Mouse (Mus musculus): ENCODE measurements around the gene Sh3bp5l. TPM values are rescaled to one million over a fixed set of nuclear protein-coding genes. Genes with fewer than 3 reads are reported as not detected.

The Sh3bp5l gene
- polyA plus RNA-seq, 1 experiment from 2014 or later: 33.6 TPM

- Histone ChIP-seq H3K36me3 (ENCODE audit: control insufficient read depth, insufficient read depth, low read length) (no peaks in the 10 kb centered on the region), H3K27me3 (ENCODE audit: control insufficient read depth, insufficient read depth, low read length) (no peaks in the 10 kb centered on the region), H3K4me2 (replicated peaks; ENCODE audit: low read depth) (no peak overlapping the region), H3K9ac (ENCODE audit: low read length) (no peak overlapping the region), H3K4me3 (ENCODE audit: low read depth, low read length) (no peak overlapping the region), H3K27ac (replicated peaks) (no peak overlapping the region), H3K4me1 (replicated peaks; ENCODE audit: control insufficient read depth, insufficient read depth) (no peaks in the 10 kb centered on the region), H3K9me3 (ENCODE audit: control insufficient read depth, low read length) (no peaks in the 10 kb centered on the region)
- 49% methylated on average over 4 of the region's 4 CpGs for WGBS
- ATAC-seq (ENCODE audit: low FRiP score, low TSS enrichment): 0 out of 2 replicates have a peak, but pooled peaks have one; percentile 51
- TF ChIP-seq CTCF (IDR thresholded peaks at IDR 0.05; ENCODE audit: low read depth): no peak
- TF ChIP-seq EP300 (optimal IDR thresholded peaks at IDR 0.05): no peak
- no peak for DNase-seq (ENCODE audit: low spot score)
Measured at GRCm38 (mm10) chr11:58292791-58293190, 37.7 kb upstream of the Sh3bp5l start.

GRCm38 (mm10) chr11:58297396-58297795 lies 33.1 kb upstream of the Sh3bp5l start:
- Histone ChIP-seq H3K9ac (ENCODE audit: low read length) (no peak overlapping the region), H3K27me3 (ENCODE audit: control insufficient read depth, insufficient read depth, low read length) (no peaks in the 10 kb centered on the region), H3K4me3 (ENCODE audit: low read depth, low read length) (no peak overlapping the region), H3K27ac (replicated peaks) (no peak overlapping the region), H3K4me1 (replicated peaks; ENCODE audit: control insufficient read depth, insufficient read depth) (no peaks in the 10 kb centered on the region), H3K9me3 (ENCODE audit: control insufficient read depth, low read length) (no peaks in the 10 kb centered on the region), H3K4me2 (replicated peaks; ENCODE audit: low read depth) (no peak overlapping the region), H3K36me3 (ENCODE audit: control insufficient read depth, insufficient read depth, low read length) (no peaks in the 10 kb centered on the region)
- no peak for ATAC-seq (ENCODE audit: low FRiP score, low TSS enrichment)
- 87% methylated on average over 6 of the region's 6 CpGs for WGBS
- no peak for DNase-seq (ENCODE audit: low spot score)
- TF ChIP-seq EP300 (optimal IDR thresholded peaks at IDR 0.05) (no peak), CTCF (IDR thresholded peaks at IDR 0.05; ENCODE audit: low read depth) (no peak)

- no peak overlapping the region for H3K27ac ChIP-seq (replicated peaks)
- TF ChIP-seq CTCF (IDR thresholded peaks at IDR 0.05; ENCODE audit: low read depth) (peak; percentile 80), EP300 (optimal IDR thresholded peaks at IDR 0.05) (no peak)
Measured at GRCm38 (mm10) chr11:58301057-58301456, 29.5 kb upstream of the Sh3bp5l start.

GRCm38 (mm10) chr11:58301837-58302754 lies 28.4 kb upstream of the Sh3bp5l start:
- Histone ChIP-seq H3K9ac (ENCODE audit: low read length) (peak overlapping the region; percentile 67), H3K27ac (replicated peaks) (peak overlapping the region; percentile 93), H3K27me3 (ENCODE audit: control insufficient read depth, insufficient read depth, low read length) (no peaks in the 10 kb centered on the region), H3K4me3 (ENCODE audit: low read depth, low read length) (peak overlapping the region; percentile 57), H3K4me1 (replicated peaks; ENCODE audit: control insufficient read depth, insufficient read depth) (no peaks in the 10 kb centered on the region), H3K36me3 (ENCODE audit: control insufficient read depth, insufficient read depth, low read length) (no peaks in the 10 kb centered on the region), H3K4me2 (replicated peaks; ENCODE audit: low read depth) (peak overlapping the region; percentile 71), H3K9me3 (ENCODE audit: control insufficient read depth, low read length) (no peaks in the 10 kb centered on the region)
- under 1% methylated on average over 36 of the region's 36 CpGs for WGBS
- peak; percentile 89 for ATAC-seq (ENCODE audit: low FRiP score, low TSS enrichment)
- peak; percentile 93 for DNase-seq (ENCODE audit: low spot score)
- peak; percentile 96 for TF ChIP-seq CTCF (IDR thresholded peaks at IDR 0.05; ENCODE audit: low read depth)
- peak; percentile 22 for TF ChIP-seq EP300 (optimal IDR thresholded peaks at IDR 0.05)

More at GRCm38 (mm10) chr11:58301057-58301456, 29.5 kb upstream of the Sh3bp5l start:
- no peaks in the 10 kb centered on the region for H3K9me3 ChIP-seq (ENCODE audit: control insufficient read depth, low read length)
- no peaks in the 10 kb centered on the region for H3K36me3 ChIP-seq (ENCODE audit: control insufficient read depth, insufficient read depth, low read length)
- WGBS: 13% methylated on average over 13 of the region's 13 CpGs
- no peaks in the 10 kb centered on the region for H3K4me1 ChIP-seq (replicated peaks; ENCODE audit: control insufficient read depth, insufficient read depth)
- peak overlapping the region; percentile 57; the same call in 1 of the 2 replicates for H3K4me3 ChIP-seq (ENCODE audit: low read depth, low read length)
- H3K4me2 ChIP-seq (replicated peaks; ENCODE audit: low read depth): peak overlapping the region; percentile 71
- DNase-seq (ENCODE audit: low spot score): peak; percentile 81
- ATAC-seq (ENCODE audit: low FRiP score, low TSS enrichment): peak; percentile 20; the same call in 1 of the 2 replicates
- no peaks in the 10 kb centered on the region for H3K27me3 ChIP-seq (ENCODE audit: control insufficient read depth, insufficient read depth, low read length)
- no peak overlapping the region for H3K9ac ChIP-seq (ENCODE audit: low read length)

GRCm38 (mm10) chr11:58302774-58303445 lies 27.6 kb upstream of the Sh3bp5l start:
- H3K36me3 ChIP-seq (ENCODE audit: control insufficient read depth, insufficient read depth, low read length): no peaks in the 10 kb centered on the region
- ATAC-seq (ENCODE audit: low FRiP score, low TSS enrichment): peak; percentile 6; the same call in 1 of the 2 replicates
- H3K27ac ChIP-seq (replicated peaks): peak overlapping the region; percentile 93
- H3K4me1 ChIP-seq (replicated peaks; ENCODE audit: control insufficient read depth, insufficient read depth): no peaks in the 10 kb centered on the region
- no peaks in the 10 kb centered on the region for H3K27me3 ChIP-seq (ENCODE audit: control insufficient read depth, insufficient read depth, low read length)
- no peak for TF ChIP-seq CTCF (IDR thresholded peaks at IDR 0.05; ENCODE audit: low read depth)
- no peak for TF ChIP-seq EP300 (optimal IDR thresholded peaks at IDR 0.05)
- peak overlapping the region; percentile 67 for H3K9ac ChIP-seq (ENCODE audit: low read length)
- peak overlapping the region; percentile 71 for H3K4me2 ChIP-seq (replicated peaks; ENCODE audit: low read depth)
- 1% methylated on average over 26 of the region's 26 CpGs for WGBS
- H3K4me3 ChIP-seq (ENCODE audit: low read depth, low read length): peak overlapping the region; percentile 57
- no peak for DNase-seq (ENCODE audit: low spot score)
- H3K9me3 ChIP-seq (ENCODE audit: control insufficient read depth, low read length): no peaks in the 10 kb centered on the region
